11 mouse cellular contexts compared by ENCODE assay signal in the genomic region with DNA sequence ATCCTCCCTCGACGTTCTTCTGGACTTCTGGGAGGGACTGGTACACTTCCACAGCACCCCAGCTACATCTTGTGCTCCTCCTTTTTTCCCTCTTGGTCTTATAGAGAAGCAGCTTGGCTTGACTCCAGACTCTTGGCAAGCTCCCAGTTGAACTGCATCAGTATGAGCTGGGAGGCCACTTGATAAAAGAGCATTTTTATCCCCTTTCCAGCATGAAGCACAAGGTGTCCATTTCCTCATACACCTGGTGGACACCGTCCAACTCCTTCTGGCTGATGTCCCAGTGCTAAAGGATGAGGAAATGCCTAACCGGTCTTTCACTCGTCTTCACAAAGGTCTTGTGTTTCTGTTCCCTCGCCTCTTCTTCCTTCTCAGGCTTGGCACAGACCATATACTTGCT.
DNase-seq lines count a peak whose midpoint lies in the region; ATAC-seq lines count a peak whose summit lies in the region.
"Had no signal": no experiment of that assay in that cellular context is flagged by ENCODE, and none has a peak within 500 bp of the region (broad histone marks: within the 10 kb centered on the region; RNA-seq: fewer than 3 reads in every experiment).

No protein-coding gene starts in this region.

- peaks cover 12% of the 10 kb centered on the region for H3K36me3 ChIP-seq in embryonic facial prominence, embryonic 13.5 days
- H3K36me3 ChIP-seq in embryonic facial prominence, embryonic 10.5 days (replicated peaks), result peaks cover 5% of the 10 kb centered on the region
- H3K36me3 ChIP-seq: liver, embryonic 15.5 days had no signal

- peaks cover 3% of the 10 kb centered on the region; the same call in 1 of the 2 replicates for H3K4me1 ChIP-seq in embryonic facial prominence, embryonic 13.5 days
- H3K4me1 ChIP-seq in embryonic facial prominence, embryonic 10.5 days, result no peaks in the 10 kb centered on the region
- H3K4me1 ChIP-seq: neural tube, embryonic 12.5 days had no signal

- no peak for ATAC-seq in embryonic facial prominence, embryonic 13.5 days (ENCODE audit: insufficient number of reproducible peaks, insufficient read depth, low FRiP score, low TSS enrichment, low read depth)

- 71% methylated on average over 6 of the region's 6 CpGs for WGBS in embryonic facial prominence, embryonic 13.5 days
- WGBS in embryonic facial prominence, embryonic 10.5 days, result 93% methylated on average over 6 of the region's 6 CpGs

- H3K4me2 ChIP-seq in embryonic facial prominence, embryonic 13.5 days, result no peak overlapping the region
- H3K4me2 ChIP-seq: liver, embryonic 15.5 days; neural tube, embryonic 12.5 days had no signal

- H3K27me3 ChIP-seq in embryonic facial prominence, embryonic 13.5 days, result no peaks in the 10 kb centered on the region
- no peaks in the 10 kb centered on the region for H3K27me3 ChIP-seq in embryonic facial prominence, embryonic 10.5 days (replicated peaks; ENCODE audit: low read depth, poor library complexity, severe bottlenecking)
- H3K27me3 ChIP-seq: liver, embryonic 15.5 days; neural tube, embryonic 12.5 days had no signal

- no peak for DNase-seq in embryonic facial prominence, embryonic 10.5 days (ENCODE audit: low spot score)
- peak; percentile 26 to 40 for DNase-seq in kidney, postnatal 4 days
- DNase-seq in kidney, adult 11 months, result no peak
- DNase-seq in cerebellum, postnatal 36 days, result peak; percentile 67 to 68
- peak; percentile 36 for DNase-seq in ovary, postnatal 36 days (ENCODE audit: low spot score)
- DNase-seq in gastrocnemius, postnatal 25 days, result no peak
- DNase-seq in spleen, postnatal 36 days (ENCODE audit: low spot score in 2 of 2), result no peak
- DNase-seq: thymus, adult 18-20 months had no signal

- no peak overlapping the region for H3K4me3 ChIP-seq in embryonic facial prominence, embryonic 13.5 days
- no peak overlapping the region for H3K4me3 ChIP-seq in embryonic facial prominence, embryonic 10.5 days
- H3K4me3 ChIP-seq: liver, embryonic 15.5 days; neural tube, embryonic 12.5 days had no signal

- 0 out of 2 replicates have a peak overlapping the region, but pooled peaks have one; percentile 1 for H3K27ac ChIP-seq in embryonic facial prominence, embryonic 13.5 days
- H3K27ac ChIP-seq in embryonic facial prominence, embryonic 10.5 days (replicated peaks), result no peak overlapping the region
- H3K27ac ChIP-seq: liver, embryonic 15.5 days; neural tube, embryonic 12.5 days had no signal

- no peak overlapping the region for H3K9ac ChIP-seq in embryonic facial prominence, embryonic 13.5 days
- H3K9ac ChIP-seq: liver, embryonic 15.5 days; neural tube, embryonic 12.5 days had no signal

- H3K9me3 ChIP-seq in embryonic facial prominence, embryonic 13.5 days, result no peaks in the 10 kb centered on the region
- H3K9me3 ChIP-seq in embryonic facial prominence, embryonic 10.5 days, result no peaks in the 10 kb centered on the region
- H3K9me3 ChIP-seq: liver, embryonic 15.5 days; neural tube, embryonic 12.5 days had no signal

Comparison
In these comparisons a context has a peak if more than half of its experiments do, and no peak if none do; other contexts are left out.
1. DNase-seq: peak in kidney, postnatal 4 days (2 of 2), cerebellum, postnatal 36 days (2 of 2) and ovary, postnatal 36 days (single experiment); none in embryonic facial prominence, embryonic 10.5 days (single experiment), kidney, adult 11 months (single experiment), gastrocnemius, postnatal 25 days (single experiment) and spleen, postnatal 36 days (0 of 2).